Mouse (Mus musculus) lung, embryonic 14.5 days (tissue): ENCODE data around the gene Atox1. TPM values are rescaled to one million over a fixed set of nuclear protein-coding genes. Genes with fewer than 3 reads are reported as not detected.

Source experiments
- ATAC-seq: fragments of 200-750 bp; cut with Nextera tagmentation; 2 replicates; pipeline ENCODE4 v1.8.0; 2017; ENCODE audit warnings: mild to moderate bottlenecking, moderate TSS enrichment, moderate library complexity; ENCODE audit not compliant: insufficient read depth
- DNase-seq: peaks from one replicate; pipeline ENCODE4 v3.0.0-alpha.2; 2015
- H3K27ac ChIP-seq: fragments of 300-500 bp; sonication (generic); 2 replicates; pipeline ENCODE4 v1.5.1; 2014; ENCODE audit warnings: low read depth, mild to moderate bottlenecking, moderate library complexity
- H3K27me3 ChIP-seq: fragments of 300-500 bp; sonication (generic); 2 replicates; pipeline ENCODE4 v1.6.1; 2014; ENCODE audit warnings: low read length, control low read depth; ENCODE audit not compliant: insufficient read depth
- H3K36me3 ChIP-seq: fragments of 300-500 bp; sonication (generic); 2 replicates; pipeline ENCODE4 v1.6.1; 2014; ENCODE audit warnings: control low read depth; ENCODE audit not compliant: insufficient read depth
- H3K4me1 ChIP-seq: fragments of 300-500 bp; sonication (generic); 2 replicates; pipeline ENCODE4 v1.6.1; 2014; ENCODE audit warnings: antibody characterized with exemption, control low read depth; ENCODE audit not compliant: insufficient read depth
- H3K4me2 ChIP-seq: fragments of 300-500 bp; sonication (generic); 2 replicates; pipeline ENCODE4 v1.6.1; 2014; ENCODE audit warnings: mild to moderate bottlenecking
- H3K4me3 ChIP-seq: fragments of 300-500 bp; sonication (generic); 2 replicates; pipeline ENCODE4 v1.5.1; 2014; ENCODE audit warnings: low read depth, low read length
- H3K9ac ChIP-seq: fragments of 300-500 bp; sonication (generic); 2 replicates; pipeline ENCODE4 v1.6.1; 2014
- H3K9me3 ChIP-seq: fragments of 300-500 bp; sonication (generic); 2 replicates; pipeline ENCODE4 v1.6.1; 2016; ENCODE audit warnings: low read depth, low read length, control low read depth
- CTCF ChIP-seq: IDR thresholded peaks from 2 replicates; pipeline ENCODE4 v1.5.1; 2016; ENCODE audit warnings: antibody characterized with exemption, low read depth
- whole genome bisulfite sequencing: fragments of 180-500 bp; shearing (Covaris S2); extraction: QIAGEN DNeasy Blood & Tissue Kit; methylation state at CpG from one replicate; pipeline ENCODE4 v1.1.7; 2014; 5-methylcytosine and 5-hydroxymethylcytosine counted together
- polyA plus RNA-seq: library from polyadenylated mRNA; unstranded; fragments of >200 nt; fragmentation: Nextera tagmentation; extraction: Ambion mirVana; gene quantifications from 2 replicates; pipeline ENCODE4 v1.2.1, GENCODE M21; 2014

Gene Atox1
- polyA plus RNA-seq, 1 experiment from 2014 or later, result 506 TPM

- no peak for TF ChIP-seq CTCF
- H3K9ac ChIP-seq, result no peak overlapping the region
- WGBS, result 40% methylated on average over 4 of the region's 4 CpGs
- no peaks in the 10 kb centered on the region for H3K4me1 ChIP-seq
- ATAC-seq, result no peak
- DNase-seq, result no peak
- H3K27ac ChIP-seq, result no peak overlapping the region
- H3K9me3 ChIP-seq, result no peaks in the 10 kb centered on the region
- H3K4me2 ChIP-seq, result no peak overlapping the region
- no peaks in the 10 kb centered on the region for H3K36me3 ChIP-seq
- no peaks in the 10 kb centered on the region for H3K27me3 ChIP-seq
- H3K4me3 ChIP-seq, result no peak overlapping the region
These were observed 23.0 kb downstream of the Atox1 start for GRCm38 (mm10) chr11:55438031-55438430.

GRCm38 (mm10) chr11:55436089-55436488 lies 24.9 kb downstream of the Atox1 start:
- Histone ChIP-seq H3K4me2 (no peak overlapping the region), H3K27me3 (no peaks in the 10 kb centered on the region), H3K9ac (no peak overlapping the region), H3K4me3 (no peak overlapping the region), H3K9me3 (no peaks in the 10 kb centered on the region), H3K27ac (no peak overlapping the region), H3K4me1 (no peaks in the 10 kb centered on the region), H3K36me3 (no peaks in the 10 kb centered on the region)
- ATAC-seq (peak; percentile 41; the same call in 1 of the 2 replicates), DNase-seq (no peak)
- TF ChIP-seq CTCF, result no peak
- WGBS, result 77% methylated on average over 6 of the region's 6 CpGs

GRCm38 (mm10) chr11:55432981-55433380 lies 28.1 kb downstream of the Atox1 start:
- Histone ChIP-seq H3K4me3 (no peak overlapping the region), H3K9ac (no peak overlapping the region), H3K4me1 (peaks cover 3% of the 10 kb centered on the region; the same call in 1 of the 2 replicates), H3K36me3 (no peaks in the 10 kb centered on the region), H3K9me3 (no peaks in the 10 kb centered on the region), H3K27me3 (no peaks in the 10 kb centered on the region), H3K27ac (peak overlapping the region; percentile 69; the same call in 1 of the 2 replicates), H3K4me2 (no peak overlapping the region)
- no peak for ATAC-seq
- peak; percentile 60 for DNase-seq
- 13% methylated on average over 3 of the region's 3 CpGs for WGBS
- no peak for TF ChIP-seq CTCF

- Histone ChIP-seq H3K27me3 (no peaks in the 10 kb centered on the region), H3K9ac (no peak overlapping the region), H3K4me2 (no peak overlapping the region), H3K36me3 (no peaks in the 10 kb centered on the region), H3K27ac (no peak overlapping the region), H3K4me3 (no peak overlapping the region), H3K9me3 (no peaks in the 10 kb centered on the region), H3K4me1 (peaks cover 5% of the 10 kb centered on the region; the same call in 1 of the 2 replicates)
- no peak for TF ChIP-seq CTCF
- ATAC-seq (no peak), DNase-seq (no peak)
- WGBS, result 83% methylated on average over 2 of the region's 2 CpGs
These were observed 31.1 kb downstream of the Atox1 start for GRCm38 (mm10) chr11:55429973-55430372.

GRCm38 (mm10) chr11:55428186-55429012 lies 32.6 kb downstream of the Atox1 start:
- Histone ChIP-seq H3K9ac (peak overlapping the region; percentile 48), H3K9me3 (no peaks in the 10 kb centered on the region), H3K4me3 (no peak overlapping the region), H3K4me2 (peak overlapping the region; percentile 16), H3K4me1 (peaks cover 21% of the 10 kb centered on the region), H3K27me3 (no peaks in the 10 kb centered on the region), H3K27ac (peak overlapping the region; percentile 98), H3K36me3 (no peaks in the 10 kb centered on the region)
- no peak for TF ChIP-seq CTCF
- 22% methylated on average over 16 of the region's 16 CpGs for WGBS
- ATAC-seq (peak; percentile 96), DNase-seq (peak; percentile 98)

- H3K36me3 ChIP-seq, result no peaks in the 10 kb centered on the region
- DNase-seq (no peak), ATAC-seq (no peak)
- no peaks in the 10 kb centered on the region for H3K27me3 ChIP-seq
- no peak overlapping the region for H3K4me2 ChIP-seq
- peaks cover 31% of the 10 kb centered on the region for H3K4me1 ChIP-seq
- no peak overlapping the region for H3K4me3 ChIP-seq
- H3K27ac ChIP-seq, result peak overlapping the region; percentile 77; the same call in 1 of the 2 replicates
- no peaks in the 10 kb centered on the region for H3K9me3 ChIP-seq
- no peak overlapping the region for H3K9ac ChIP-seq
- TF ChIP-seq CTCF, result no peak
- 68% methylated on average over 8 of the region's 8 CpGs for WGBS
These were observed 36.2 kb downstream of the Atox1 start for GRCm38 (mm10) chr11:55424746-55425360.

GRCm38 (mm10) chr11:55423756-55424155 lies 37.3 kb downstream of the Atox1 start:
- Histone ChIP-seq H3K4me3 (no peak overlapping the region), H3K9me3 (no peaks in the 10 kb centered on the region), H3K27ac (peak overlapping the region; percentile 77), H3K27me3 (no peaks in the 10 kb centered on the region), H3K36me3 (no peaks in the 10 kb centered on the region), H3K4me1 (peaks cover 31% of the 10 kb centered on the region), H3K4me2 (no peak overlapping the region), H3K9ac (no peak overlapping the region)
- no peak for TF ChIP-seq CTCF
- peak; percentile 81 for DNase-seq
- no peak for ATAC-seq
- 15% methylated on average over 4 of the region's 4 CpGs for WGBS
